Mouse (Mus musculus): ENCODE data around the gene Thpo. TPM values are rescaled to one million over a fixed set of nuclear protein-coding genes. Genes with fewer than 3 reads are reported as not detected.
A peak's percentile ranks its signal among the peaks of the same experiment; 100 is the strongest.

Thpo gene
- polyA plus RNA-seq, 1 experiment, result 0.09 TPM

- no peaks in the 10 kb centered on the region for H3K36me3 ChIP-seq (ENCODE audit: control insufficient read depth, insufficient read depth, low read length)
- H3K4me3 ChIP-seq (ENCODE audit: extremely low read depth, insufficient read depth, insufficient read length), result no peak overlapping the region
- H3K4me1 ChIP-seq (ENCODE audit: control insufficient read depth, insufficient read depth, insufficient read length), result peaks cover 4% of the 10 kb centered on the region; the same call in 1 of the 2 replicates
- no peak overlapping the region for H3K27ac ChIP-seq (ENCODE audit: insufficient read depth, low read length)
- H3K27me3 ChIP-seq (ENCODE audit: control insufficient read depth, insufficient read depth, low read length), result no peaks in the 10 kb centered on the region
- DNase-seq (ENCODE audit: low read depth in 1 of 2, low spot score in 2 of 2), result no peak
- 82% methylated on average over 11 of the region's 11 CpGs for WGBS
- no peak for TF ChIP-seq POLR2A (IDR thresholded peaks at IDR 0.05; ENCODE audit: low read depth, low read length)
- no peak for TF ChIP-seq CTCF (IDR thresholded peaks at IDR 0.05; ENCODE audit: extremely low read depth, insufficient read depth, insufficient read length, insufficient replicate concordance)
Observed at GRCm38 (mm10) chr16:20714307-20715080, 19.8 kb downstream of the Thpo start.

- Histone ChIP-seq H3K36me3 (ENCODE audit: control insufficient read depth, insufficient read depth, low read length) (no peaks in the 10 kb centered on the region), H3K27ac (ENCODE audit: insufficient read depth, low read length) (no peak overlapping the region), H3K27me3 (ENCODE audit: control insufficient read depth, insufficient read depth, low read length) (no peaks in the 10 kb centered on the region), H3K4me1 (ENCODE audit: control insufficient read depth, insufficient read depth, insufficient read length) (no peaks in the 10 kb centered on the region), H3K4me3 (ENCODE audit: extremely low read depth, insufficient read depth, insufficient read length) (no peak overlapping the region)
- 87% methylated on average over 7 of the region's 7 CpGs for WGBS
- TF ChIP-seq POLR2A (IDR thresholded peaks at IDR 0.05; ENCODE audit: low read depth, low read length) (no peak), CTCF (IDR thresholded peaks at IDR 0.05; ENCODE audit: extremely low read depth, insufficient read depth, insufficient read length, insufficient replicate concordance) (no peak)
- no peak for DNase-seq (ENCODE audit: low read depth in 1 of 2, low spot score in 2 of 2)
Observed at GRCm38 (mm10) chr16:20712889-20713288, 21.4 kb downstream of the Thpo start.

GRCm38 (mm10) chr16:20712190-20712589 lies 22.1 kb downstream of the Thpo start:
- 91% methylated on average over 9 of the region's 9 CpGs for WGBS
- no peak for TF ChIP-seq CTCF (IDR thresholded peaks at IDR 0.05; ENCODE audit: extremely low read depth, insufficient read depth, insufficient read length, insufficient replicate concordance)
- TF ChIP-seq POLR2A (IDR thresholded peaks at IDR 0.05; ENCODE audit: low read depth, low read length), result no peak
- Histone ChIP-seq H3K4me3 (ENCODE audit: extremely low read depth, insufficient read depth, insufficient read length) (no peak overlapping the region), H3K27ac (ENCODE audit: insufficient read depth, low read length) (no peak overlapping the region), H3K27me3 (ENCODE audit: control insufficient read depth, insufficient read depth, low read length) (no peaks in the 10 kb centered on the region), H3K36me3 (ENCODE audit: control insufficient read depth, insufficient read depth, low read length) (no peaks in the 10 kb centered on the region), H3K4me1 (ENCODE audit: control insufficient read depth, insufficient read depth, insufficient read length) (no peaks in the 10 kb centered on the region)
- no peak for DNase-seq (ENCODE audit: low read depth in 1 of 2, low spot score in 2 of 2)

- Histone ChIP-seq H3K36me3 (ENCODE audit: control insufficient read depth, insufficient read depth, low read length) (no peaks in the 10 kb centered on the region), H3K4me1 (ENCODE audit: control insufficient read depth, insufficient read depth, insufficient read length) (no peaks in the 10 kb centered on the region), H3K27ac (ENCODE audit: insufficient read depth, low read length) (no peak overlapping the region), H3K4me3 (ENCODE audit: extremely low read depth, insufficient read depth, insufficient read length) (no peak overlapping the region), H3K27me3 (ENCODE audit: control insufficient read depth, insufficient read depth, low read length) (no peaks in the 10 kb centered on the region)
- DNase-seq (ENCODE audit: low read depth in 1 of 2, low spot score in 2 of 2), result no peak
- TF ChIP-seq POLR2A (IDR thresholded peaks at IDR 0.05; ENCODE audit: low read depth, low read length) (no peak), CTCF (IDR thresholded peaks at IDR 0.05; ENCODE audit: extremely low read depth, insufficient read depth, insufficient read length, insufficient replicate concordance) (no peak)
- 71% methylated on average over 4 of the region's 4 CpGs for WGBS
Observed at GRCm38 (mm10) chr16:20710810-20711209, 23.5 kb downstream of the Thpo start.

- no peak for TF ChIP-seq CTCF (IDR thresholded peaks at IDR 0.05; ENCODE audit: extremely low read depth, insufficient read depth, insufficient read length, insufficient replicate concordance)
- TF ChIP-seq POLR2A (IDR thresholded peaks at IDR 0.05; ENCODE audit: low read depth, low read length), result no peak
- no peak overlapping the region for H3K27ac ChIP-seq (ENCODE audit: insufficient read depth, low read length)
- no peaks in the 10 kb centered on the region for H3K27me3 ChIP-seq (ENCODE audit: control insufficient read depth, insufficient read depth, low read length)
- no peaks in the 10 kb centered on the region for H3K36me3 ChIP-seq (ENCODE audit: control insufficient read depth, insufficient read depth, low read length)
- DNase-seq (ENCODE audit: low read depth in 1 of 2, low spot score in 2 of 2), result no peak
- WGBS, result 98% methylated on average over 11 of the region's 11 CpGs
- no peak overlapping the region for H3K4me3 ChIP-seq (ENCODE audit: extremely low read depth, insufficient read depth, insufficient read length)
- no peaks in the 10 kb centered on the region for H3K4me1 ChIP-seq (ENCODE audit: control insufficient read depth, insufficient read depth, insufficient read length)
Observed at GRCm38 (mm10) chr16:20710370-20710769, 23.9 kb downstream of the Thpo start.

GRCm38 (mm10) chr16:20708939-20709734 lies 25.2 kb downstream of the Thpo start:
- DNase-seq (ENCODE audit: low read depth in 1 of 2, low spot score in 2 of 2), result peak in 1 of 2 experiments; percentile 38
- 83% methylated on average over 19 of the region's 19 CpGs for WGBS
- Histone ChIP-seq H3K4me3 (ENCODE audit: extremely low read depth, insufficient read depth, insufficient read length) (no peak overlapping the region), H3K4me1 (ENCODE audit: control insufficient read depth, insufficient read depth, insufficient read length) (no peaks in the 10 kb centered on the region), H3K27me3 (ENCODE audit: control insufficient read depth, insufficient read depth, low read length) (no peaks in the 10 kb centered on the region), H3K36me3 (ENCODE audit: control insufficient read depth, insufficient read depth, low read length) (no peaks in the 10 kb centered on the region), H3K27ac (ENCODE audit: insufficient read depth, low read length) (no peak overlapping the region)
- TF ChIP-seq POLR2A (IDR thresholded peaks at IDR 0.05; ENCODE audit: low read depth, low read length) (no peak), CTCF (IDR thresholded peaks at IDR 0.05; ENCODE audit: extremely low read depth, insufficient read depth, insufficient read length, insufficient replicate concordance) (peak; percentile 73; the same call in 1 of the 2 replicates)

Measured in spleen, adult 2 months (tissue).